Mouse (Mus musculus): ENCODE measurements around the gene Cd200r3. TPM values are rescaled to one million over a fixed set of nuclear protein-coding genes. Genes with fewer than 3 reads are reported as not detected.

Gene Cd200r3
- polyA plus RNA-seq, 1 experiment from 2014 or later, result not detected

DNA sequence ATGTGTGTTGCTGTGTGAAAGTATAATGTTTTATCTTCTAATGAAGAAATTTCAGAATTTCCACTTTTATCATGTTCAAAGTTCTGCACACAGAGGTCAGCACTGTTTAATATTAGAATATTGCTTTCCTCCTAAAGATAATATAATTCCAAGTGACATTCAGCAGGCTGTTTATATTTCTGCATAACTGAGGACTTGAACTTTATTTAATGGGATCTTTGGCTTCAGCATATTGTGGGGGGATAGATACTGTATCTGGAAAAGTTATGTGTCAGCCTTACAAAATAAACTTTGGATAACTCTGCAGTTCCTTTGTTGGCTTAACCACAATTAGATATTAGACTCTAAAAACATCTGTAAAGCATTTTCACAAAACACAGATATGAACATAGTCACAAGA lies 40.6 kb downstream of the Cd200r3 start:
- Histone ChIP-seq H3K4me3 (ENCODE audit: low read depth, low read length) (no peak overlapping the region), H3K27ac (ENCODE audit: low read depth, low read length) (no peak overlapping the region), H3K4me1 (ENCODE audit: control insufficient read depth, insufficient read depth, low read length) (no peaks in the 10 kb centered on the region), H3K4me2 (no peak overlapping the region), H3K36me3 (ENCODE audit: control insufficient read depth, insufficient read depth, low read length) (no peaks in the 10 kb centered on the region), H3K9ac (ENCODE audit: low read length) (no peak overlapping the region), H3K27me3 (ENCODE audit: control insufficient read depth, insufficient read depth, low read length) (no peaks in the 10 kb centered on the region), H3K9me3 (ENCODE audit: control insufficient read depth, low read length) (no peaks in the 10 kb centered on the region)
- DNase-seq (ENCODE audit: low spot score, missing footprints) (no peak), ATAC-seq (ENCODE audit: low FRiP score) (no peak)

DNA sequence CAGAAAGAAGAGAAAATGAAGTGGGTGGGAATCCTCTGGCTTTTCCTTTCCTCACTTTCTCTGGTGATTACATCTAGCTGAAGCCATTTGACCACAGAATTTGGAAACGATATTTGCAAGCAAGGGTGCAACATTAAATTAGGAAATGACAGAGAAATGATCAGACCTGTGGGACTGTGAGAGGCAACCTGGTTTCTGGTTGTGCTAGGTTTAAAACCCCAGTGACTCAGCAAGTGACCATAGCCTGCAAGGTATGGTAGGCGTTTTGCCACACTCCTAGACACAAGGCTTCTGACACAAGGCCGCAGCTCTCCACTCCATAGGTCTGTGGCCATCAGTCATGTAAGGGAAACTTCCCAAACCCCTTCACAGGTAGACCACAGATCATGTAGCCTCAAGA lies 41.4 kb downstream of the Cd200r3 start:
- DNase-seq (ENCODE audit: low spot score, missing footprints) (no peak), ATAC-seq (ENCODE audit: low FRiP score) (no peak)
- Histone ChIP-seq H3K4me1 (ENCODE audit: control insufficient read depth, insufficient read depth, low read length) (no peaks in the 10 kb centered on the region), H3K4me3 (ENCODE audit: low read depth, low read length) (no peak overlapping the region), H3K4me2 (no peak overlapping the region), H3K36me3 (ENCODE audit: control insufficient read depth, insufficient read depth, low read length) (no peaks in the 10 kb centered on the region), H3K27me3 (ENCODE audit: control insufficient read depth, insufficient read depth, low read length) (no peaks in the 10 kb centered on the region), H3K9ac (ENCODE audit: low read length) (no peak overlapping the region), H3K27ac (ENCODE audit: low read depth, low read length) (no peak overlapping the region), H3K9me3 (ENCODE audit: control insufficient read depth, low read length) (no peaks in the 10 kb centered on the region)
- 82% methylated on average over 3 of the region's 3 CpGs for WGBS

DNA sequence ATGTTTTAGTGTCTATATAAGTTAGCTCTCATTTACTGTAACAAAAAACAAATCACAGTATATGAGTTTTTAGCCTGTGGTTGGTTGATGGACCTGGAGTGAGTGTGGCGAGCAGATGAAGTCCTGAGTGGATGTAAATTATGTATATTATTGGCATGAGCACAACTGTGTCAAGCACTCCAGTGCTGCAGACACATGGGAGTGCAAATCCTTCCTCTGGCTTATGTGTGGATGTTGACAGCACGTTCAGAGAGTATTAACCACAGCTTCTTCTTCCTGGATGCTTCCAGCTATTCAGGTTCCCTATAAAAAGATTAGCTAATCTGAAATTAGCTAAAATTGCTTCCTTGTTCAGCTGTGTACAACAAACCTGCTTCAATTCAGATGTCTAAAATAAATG lies 42.6 kb downstream of the Cd200r3 start:
- Histone ChIP-seq H3K27ac (ENCODE audit: low read depth, low read length) (no peak overlapping the region), H3K27me3 (ENCODE audit: control insufficient read depth, insufficient read depth, low read length) (no peaks in the 10 kb centered on the region), H3K4me3 (ENCODE audit: low read depth, low read length) (no peak overlapping the region), H3K4me1 (ENCODE audit: control insufficient read depth, insufficient read depth, low read length) (no peaks in the 10 kb centered on the region), H3K9ac (ENCODE audit: low read length) (no peak overlapping the region), H3K36me3 (ENCODE audit: control insufficient read depth, insufficient read depth, low read length) (no peaks in the 10 kb centered on the region), H3K4me2 (no peak overlapping the region), H3K9me3 (ENCODE audit: control insufficient read depth, low read length) (no peaks in the 10 kb centered on the region)
- DNase-seq (ENCODE audit: low spot score, missing footprints) (no peak), ATAC-seq (ENCODE audit: low FRiP score) (no peak)
- WGBS, result 70% methylated on average over 2 of the region's 2 CpGs

DNA sequence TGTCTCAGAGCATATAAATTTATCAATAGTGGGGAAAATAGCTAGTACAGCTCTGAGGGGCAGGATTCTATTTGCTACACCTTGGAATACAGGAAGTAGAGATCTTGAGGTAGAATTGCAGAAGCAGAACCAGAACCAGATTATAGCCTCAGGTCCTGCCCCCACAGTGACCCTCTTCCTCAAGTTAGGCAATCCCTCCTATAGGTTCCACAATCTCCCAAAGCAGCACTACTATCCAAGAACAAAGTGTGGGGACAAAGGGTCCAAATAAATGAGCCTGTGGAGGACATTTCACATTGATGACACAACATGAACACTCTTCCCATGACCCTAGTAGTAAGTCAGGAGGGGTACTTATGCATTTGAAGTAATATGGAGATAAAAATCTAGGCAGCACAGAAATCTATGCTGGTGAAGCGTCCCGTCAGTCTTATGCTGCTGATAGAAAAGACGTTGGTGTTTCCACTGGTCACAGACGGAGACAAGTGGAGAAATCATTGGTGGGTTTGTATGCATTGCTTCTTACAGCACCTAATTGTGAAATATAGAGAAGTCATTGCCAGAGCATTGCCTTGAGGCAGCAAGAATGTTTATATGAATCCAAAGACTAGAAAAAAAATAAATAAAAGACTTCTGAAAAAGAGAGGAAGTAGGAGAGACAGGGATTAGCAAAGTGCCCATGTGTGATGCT lies 45.3 kb downstream of the Cd200r3 start:
- Histone ChIP-seq H3K4me2 (no peak overlapping the region), H3K9me3 (ENCODE audit: control insufficient read depth, low read length) (no peaks in the 10 kb centered on the region), H3K4me1 (ENCODE audit: control insufficient read depth, insufficient read depth, low read length) (no peaks in the 10 kb centered on the region), H3K36me3 (ENCODE audit: control insufficient read depth, insufficient read depth, low read length) (no peaks in the 10 kb centered on the region), H3K4me3 (ENCODE audit: low read depth, low read length) (no peak overlapping the region), H3K27me3 (ENCODE audit: control insufficient read depth, insufficient read depth, low read length) (no peaks in the 10 kb centered on the region), H3K9ac (ENCODE audit: low read length) (no peak overlapping the region), H3K27ac (ENCODE audit: low read depth, low read length) (no peak overlapping the region)
- ATAC-seq (ENCODE audit: low FRiP score) (no peak), DNase-seq (ENCODE audit: low spot score, missing footprints) (no peak)
- WGBS, result 90% methylated on average over 4 of the region's 4 CpGs

DNA sequence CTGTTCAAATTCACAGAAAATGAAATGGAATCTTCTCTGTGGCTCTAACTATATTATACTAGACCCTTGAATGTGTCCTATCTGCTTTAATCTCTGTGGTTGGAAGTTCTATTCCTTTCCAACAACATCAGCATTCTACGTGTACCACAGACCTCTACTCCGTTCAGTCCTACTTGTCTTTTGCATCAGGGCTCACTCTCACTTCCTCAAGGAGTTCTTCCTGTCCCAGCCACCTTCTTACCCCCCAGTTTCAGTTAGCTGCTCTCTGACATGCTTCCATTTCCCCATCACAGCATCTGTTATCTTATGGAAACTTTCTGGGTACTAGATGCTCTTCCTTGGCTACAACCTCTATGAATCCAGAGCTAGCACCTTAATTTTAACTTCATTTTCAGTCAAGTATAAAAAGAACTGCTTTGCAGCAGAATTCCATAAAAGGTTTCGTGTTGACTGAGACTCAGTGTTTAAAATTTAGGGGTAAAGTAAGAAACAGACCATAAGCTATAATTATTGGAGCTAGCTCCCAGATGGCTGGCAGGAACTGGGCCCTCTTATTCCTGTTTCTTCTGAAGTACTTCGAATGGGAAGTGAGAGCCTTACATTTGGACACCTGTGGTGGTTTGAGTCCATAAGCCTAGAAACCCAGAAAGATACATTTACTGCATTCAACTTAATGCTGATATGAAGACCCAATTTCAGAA lies 50.0 kb downstream of the Cd200r3 start:
- no peaks in the 10 kb centered on the region for H3K4me1 ChIP-seq (ENCODE audit: control insufficient read depth, insufficient read depth, low read length)
- DNase-seq (ENCODE audit: low spot score, missing footprints) (no peak), ATAC-seq (ENCODE audit: low FRiP score) (no peak)
- no peaks in the 10 kb centered on the region for H3K27me3 ChIP-seq (ENCODE audit: control insufficient read depth, insufficient read depth, low read length)
- H3K9me3 ChIP-seq (ENCODE audit: control insufficient read depth, low read length), result no peaks in the 10 kb centered on the region
- no peaks in the 10 kb centered on the region for H3K36me3 ChIP-seq (ENCODE audit: control insufficient read depth, insufficient read depth, low read length)
- H3K27ac ChIP-seq (ENCODE audit: low read depth, low read length), result no peak overlapping the region
- 86% methylated on average over 4 of the region's 4 CpGs for WGBS
- no peak overlapping the region for H3K4me3 ChIP-seq (ENCODE audit: low read depth, low read length)
- H3K4me2 ChIP-seq, result no peak overlapping the region
- H3K9ac ChIP-seq (ENCODE audit: low read length), result no peak overlapping the region

DNA sequence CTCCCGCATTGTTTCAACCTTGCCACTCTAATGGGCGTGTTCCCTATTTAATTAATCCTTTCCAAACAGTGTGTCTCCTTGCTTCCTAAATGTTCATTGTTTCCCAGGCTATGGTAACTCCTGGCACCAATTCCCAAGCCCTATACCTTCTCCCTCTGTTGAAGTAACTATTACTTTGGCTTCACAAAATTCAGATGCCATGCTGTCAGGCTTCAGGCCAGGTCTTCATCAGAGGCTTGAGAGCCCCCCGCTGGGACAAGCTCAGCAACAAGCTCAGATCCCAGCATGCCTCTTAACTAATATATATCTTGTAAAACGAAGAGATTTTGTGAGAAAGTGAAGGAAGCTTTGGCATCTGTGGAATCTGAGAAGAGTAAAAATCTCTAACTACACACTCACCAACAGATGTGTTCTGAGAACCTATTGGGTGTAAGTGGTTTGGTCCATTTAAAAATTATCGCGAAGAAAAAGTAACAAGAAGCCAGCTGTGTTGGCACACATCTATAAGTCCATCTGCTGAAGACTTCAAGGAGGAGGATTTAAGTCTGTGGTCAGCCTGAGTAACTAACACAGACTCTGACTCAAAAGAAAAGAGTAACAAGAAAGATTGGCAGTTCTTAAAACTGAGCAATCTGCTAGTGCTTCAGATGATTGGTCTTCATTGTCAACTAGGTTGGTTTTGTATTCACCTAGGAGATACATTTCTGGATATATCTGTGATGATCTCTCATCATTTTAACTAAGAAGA lies 50.9 kb downstream of the Cd200r3 start:
- ATAC-seq (ENCODE audit: low FRiP score), result no peak
- H3K4me2 ChIP-seq, result no peak overlapping the region
- no peak for DNase-seq (ENCODE audit: low spot score, missing footprints)
- H3K9me3 ChIP-seq (ENCODE audit: control insufficient read depth, low read length), result no peaks in the 10 kb centered on the region
- H3K4me1 ChIP-seq (ENCODE audit: control insufficient read depth, insufficient read depth, low read length), result no peaks in the 10 kb centered on the region
- no peak overlapping the region for H3K9ac ChIP-seq (ENCODE audit: low read length)
- H3K27ac ChIP-seq (ENCODE audit: low read depth, low read length), result no peak overlapping the region
- H3K27me3 ChIP-seq (ENCODE audit: control insufficient read depth, insufficient read depth, low read length), result no peaks in the 10 kb centered on the region
- H3K4me3 ChIP-seq (ENCODE audit: low read depth, low read length), result no peak overlapping the region
- no peaks in the 10 kb centered on the region for H3K36me3 ChIP-seq (ENCODE audit: control insufficient read depth, insufficient read depth, low read length)
- WGBS, result 80% methylated on average over 6 of the region's 6 CpGs

DNA sequence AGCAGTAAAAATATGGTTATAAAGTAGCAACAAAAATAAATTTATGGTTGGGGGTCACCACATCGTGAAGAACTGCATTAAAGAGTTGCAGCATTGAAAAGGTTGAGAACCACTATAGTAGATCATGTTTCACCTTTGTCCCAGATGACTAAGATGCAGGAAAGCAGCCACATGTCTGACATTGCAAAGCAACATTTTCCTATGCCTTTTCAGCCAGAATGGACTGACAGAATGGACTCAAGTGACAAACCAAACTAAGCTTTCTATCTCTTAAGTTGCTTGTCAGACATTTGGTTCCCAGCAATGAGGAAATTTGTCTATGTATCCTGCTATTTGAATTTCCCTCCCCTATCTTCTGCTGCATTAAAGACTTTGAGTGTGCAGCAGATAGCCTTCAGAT lies 51.6 kb downstream of the Cd200r3 start:
- H3K9me3 ChIP-seq (ENCODE audit: control insufficient read depth, low read length), result no peaks in the 10 kb centered on the region
- DNase-seq (ENCODE audit: low spot score, missing footprints) (no peak), ATAC-seq (ENCODE audit: low FRiP score) (no peak)
- H3K9ac ChIP-seq (ENCODE audit: low read length), result no peak overlapping the region
- no peaks in the 10 kb centered on the region for H3K4me1 ChIP-seq (ENCODE audit: control insufficient read depth, insufficient read depth, low read length)
- 74% methylated on average over 1 of the region's 1 CpGs for WGBS
- no peak overlapping the region for H3K4me3 ChIP-seq (ENCODE audit: low read depth, low read length)
- H3K27ac ChIP-seq (ENCODE audit: low read depth, low read length), result no peak overlapping the region
- H3K4me2 ChIP-seq, result no peak overlapping the region
- no peaks in the 10 kb centered on the region for H3K36me3 ChIP-seq (ENCODE audit: control insufficient read depth, insufficient read depth, low read length)
- H3K27me3 ChIP-seq (ENCODE audit: control insufficient read depth, insufficient read depth, low read length), result no peaks in the 10 kb centered on the region

DNA sequence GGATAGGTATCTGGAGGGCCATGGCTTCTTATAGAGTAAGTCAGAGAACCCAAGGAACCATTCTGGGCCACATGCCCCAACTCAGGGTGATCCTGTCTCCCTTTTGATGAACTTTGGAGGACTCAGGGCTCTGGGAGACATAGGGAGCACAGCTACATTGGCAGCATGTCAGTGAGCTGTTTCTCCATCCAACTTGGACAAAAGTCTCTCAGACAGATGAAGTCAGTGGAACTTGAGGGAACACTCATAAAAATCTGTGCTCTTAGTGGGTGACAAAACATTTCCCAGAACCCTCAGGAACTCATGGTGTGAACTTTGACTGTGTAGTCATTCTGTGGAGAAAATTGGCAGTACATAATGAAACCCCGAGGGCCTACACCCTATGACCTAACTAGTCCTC lies 53.2 kb downstream of the Cd200r3 start:
- ATAC-seq (ENCODE audit: low FRiP score), result no peak
- no peak for DNase-seq (ENCODE audit: low spot score, missing footprints)
- no peak overlapping the region for H3K4me2 ChIP-seq
- 96% methylated on average over 1 of the region's 1 CpGs for WGBS
- no peak overlapping the region for H3K27ac ChIP-seq (ENCODE audit: low read depth, low read length)
- no peaks in the 10 kb centered on the region for H3K9me3 ChIP-seq (ENCODE audit: control insufficient read depth, low read length)
- H3K4me1 ChIP-seq (ENCODE audit: control insufficient read depth, insufficient read depth, low read length), result no peaks in the 10 kb centered on the region
- H3K27me3 ChIP-seq (ENCODE audit: control insufficient read depth, insufficient read depth, low read length), result no peaks in the 10 kb centered on the region
- no peak overlapping the region for H3K4me3 ChIP-seq (ENCODE audit: low read depth, low read length)
- H3K9ac ChIP-seq (ENCODE audit: low read length), result no peak overlapping the region
- no peaks in the 10 kb centered on the region for H3K36me3 ChIP-seq (ENCODE audit: control insufficient read depth, insufficient read depth, low read length)

DNA sequence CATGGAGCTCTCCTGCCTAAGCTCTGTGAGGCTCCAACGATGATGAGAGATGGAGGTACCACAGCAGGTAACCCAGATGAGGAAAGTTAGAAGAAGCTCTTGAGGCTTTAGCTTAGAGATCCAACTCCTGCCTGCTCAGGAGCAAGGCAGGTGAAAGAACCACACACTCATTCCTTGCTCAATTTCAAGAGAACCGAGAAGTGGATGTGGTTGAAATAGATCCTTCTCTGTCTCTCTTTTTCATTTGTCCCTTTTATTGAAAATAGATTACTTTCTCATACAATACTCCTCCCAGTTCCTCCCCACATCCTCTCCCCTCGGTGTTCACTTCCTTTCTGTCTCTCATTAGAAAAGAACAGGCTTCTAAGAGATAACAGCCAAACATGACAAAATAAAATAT lies 56.1 kb downstream of the Cd200r3 start:
- DNase-seq (ENCODE audit: low spot score, missing footprints) (no peak), ATAC-seq (ENCODE audit: low FRiP score) (no peak)
- Histone ChIP-seq H3K36me3 (ENCODE audit: control insufficient read depth, insufficient read depth, low read length) (no peaks in the 10 kb centered on the region), H3K9me3 (ENCODE audit: control insufficient read depth, low read length) (no peaks in the 10 kb centered on the region), H3K9ac (ENCODE audit: low read length) (no peak overlapping the region), H3K4me3 (ENCODE audit: low read depth, low read length) (no peak overlapping the region), H3K4me1 (ENCODE audit: control insufficient read depth, insufficient read depth, low read length) (no peaks in the 10 kb centered on the region), H3K27ac (ENCODE audit: low read depth, low read length) (no peak overlapping the region), H3K27me3 (ENCODE audit: control insufficient read depth, insufficient read depth, low read length) (no peaks in the 10 kb centered on the region), H3K4me2 (no peak overlapping the region)
- WGBS, result 77% methylated on average over 3 of the region's 3 CpGs

Data from midbrain, embryonic 11.5 days (tissue).